Mouse (Mus musculus) cerebellum, postnatal 36 days (tissue): ENCODE data around the gene Pax5.
"Not testable (repeated sequence)": the region's sequence is repeated elsewhere in the genome, so short reads cannot be mapped to it uniquely, and the experiment has no call there.

Source experiments
- DNase-seq, 2 experiments: peaks; one replicate each; pipeline ENCODE4 v3.0.0; 2021 to 2022; ENCODE audit warnings: mixed read lengths in 2 of 2

Gene Pax5

DNA sequence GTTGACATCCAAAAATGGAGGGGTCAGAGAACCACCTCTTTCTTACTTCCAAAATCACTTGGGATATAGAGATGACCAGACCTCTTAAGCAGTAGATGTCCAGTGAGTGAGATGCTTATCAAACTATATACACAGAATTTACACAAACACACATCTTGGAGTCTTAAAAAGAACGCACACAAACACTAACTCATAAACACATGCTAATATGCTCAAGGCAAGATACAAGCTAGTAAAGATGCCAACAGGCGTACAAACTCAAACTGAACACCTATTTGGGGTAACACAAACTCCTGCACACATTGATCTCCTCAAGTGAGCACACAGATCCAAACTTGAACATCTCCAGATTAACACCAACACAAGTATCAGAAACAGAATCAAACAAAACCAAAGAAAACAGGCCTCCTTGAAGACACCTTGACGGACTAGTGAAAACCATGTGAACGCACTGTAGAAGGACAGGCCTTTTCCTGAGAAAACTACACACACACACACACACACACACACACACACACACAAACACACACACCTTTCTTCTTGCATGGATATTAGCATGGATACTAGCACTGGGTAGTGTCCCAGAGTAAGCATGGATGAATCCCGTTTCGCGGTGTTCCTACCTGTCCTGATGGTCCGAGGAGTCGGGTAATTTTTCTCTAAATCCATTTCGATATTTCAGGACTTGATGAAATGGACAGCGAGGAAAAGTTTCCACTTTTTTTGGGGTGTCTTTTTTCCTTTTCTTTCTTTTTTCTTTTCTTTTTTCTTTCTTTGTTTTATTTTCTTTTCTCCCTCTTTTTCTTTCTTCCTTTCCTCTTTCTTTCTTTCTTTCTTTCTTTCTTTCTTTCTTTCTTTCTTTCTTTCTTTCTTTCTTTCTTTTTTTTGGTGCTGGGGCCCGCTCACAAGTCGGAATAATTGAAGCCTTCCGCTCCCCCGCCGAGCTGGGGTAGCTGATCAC is at the start of gene Pax5:
TSS of gene Pax5 (minus strand) at position 748 of the 961 bp plus-strand sequence.
- DNase-seq = no peak

DNA sequence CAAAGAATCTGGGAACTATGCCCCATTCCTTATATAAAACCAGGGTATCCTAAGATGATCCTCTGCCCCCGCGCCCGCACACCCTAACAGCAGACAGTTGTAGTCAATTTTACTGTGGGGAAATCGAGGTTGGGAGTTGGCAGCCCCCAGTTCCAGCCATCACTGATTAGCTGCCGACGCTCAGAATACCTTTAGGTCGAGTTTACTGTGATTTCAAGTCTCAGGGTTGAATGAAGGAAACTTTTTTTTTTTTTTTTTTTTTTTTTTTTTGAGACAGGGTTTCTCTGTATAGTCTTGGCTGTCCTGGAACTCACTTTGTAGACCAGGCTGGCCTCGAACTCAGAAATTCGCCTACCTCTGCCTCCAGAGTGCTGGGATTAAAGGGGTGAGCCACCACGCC is 46.8 kb upstream of the Pax5 start:
- not testable (repeated sequence) for DNase-seq

DNA sequence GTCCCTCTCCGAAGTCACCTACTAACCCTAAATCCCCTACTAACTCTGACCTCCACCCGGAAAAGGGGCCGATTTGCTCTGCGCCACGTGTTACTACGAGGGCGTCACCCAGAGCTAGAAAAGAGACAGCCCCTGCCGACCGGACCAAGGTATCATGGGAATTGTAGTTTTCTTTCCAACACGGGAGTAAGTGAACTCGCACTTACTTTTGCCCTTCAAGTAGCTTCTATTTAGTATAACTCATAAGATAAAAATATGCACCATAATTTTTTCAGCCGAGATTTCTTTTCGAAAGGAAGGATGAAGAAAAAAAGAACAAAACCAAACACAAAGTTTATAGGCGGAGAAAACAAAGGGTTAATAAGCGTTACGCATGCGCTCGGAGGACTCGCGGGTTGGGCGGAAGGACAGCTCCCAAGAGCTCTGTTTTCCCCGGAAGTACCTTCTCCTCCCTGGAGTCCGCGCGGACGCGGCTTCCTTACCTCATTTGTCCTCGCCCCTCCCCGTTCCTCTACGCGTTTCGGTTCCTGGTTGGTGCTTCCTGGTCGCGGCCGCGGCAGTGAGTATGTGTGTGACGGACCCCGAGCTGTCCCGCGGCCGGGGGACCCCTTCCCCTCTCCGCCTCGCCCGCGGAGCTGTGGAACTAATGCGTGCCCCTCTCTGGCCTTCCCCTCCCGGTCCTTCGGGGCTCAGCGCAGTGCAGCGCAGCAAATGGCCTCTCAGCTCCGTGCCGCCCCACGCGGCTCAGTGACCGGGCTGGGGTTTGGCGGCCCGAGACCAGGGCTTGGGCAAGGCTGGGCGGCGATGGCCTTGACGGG is 46.1 kb upstream of the Pax5 start:
- DNase-seq = peak; percentile 86

- DNase-seq = no peak
Measured at GRCm38 (mm10) chr4:44755553-44756133, 45.4 kb upstream of the Pax5 start, which contains the start of gene Zcchc7. Gene Zcchc7 (plus strand): TSS chr4:44755877.

DNA sequence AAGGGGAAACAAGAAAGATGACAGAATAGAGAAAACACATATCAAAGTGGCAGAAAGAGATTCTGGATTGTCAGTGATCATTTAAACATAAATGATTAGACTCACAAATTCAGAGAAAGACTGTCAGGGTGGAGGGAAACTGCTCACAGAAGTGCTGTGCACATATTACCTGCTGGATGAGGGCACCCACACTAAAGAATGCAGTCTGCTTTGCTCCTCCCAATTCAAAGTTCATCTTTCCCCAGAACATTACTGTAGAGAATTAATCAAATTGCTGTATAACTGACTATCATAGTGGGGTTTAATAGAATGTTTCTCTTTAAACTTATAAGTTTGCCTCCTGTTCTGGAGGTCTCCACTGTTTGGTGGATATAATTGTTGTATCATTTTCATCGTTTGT is 30.2 kb upstream of the Pax5 start:
- no peak for DNase-seq

- DNase-seq = no peak
Measured at GRCm38 (mm10) chr4:44721237-44721636, 10.9 kb upstream of the Pax5 start.

DNA sequence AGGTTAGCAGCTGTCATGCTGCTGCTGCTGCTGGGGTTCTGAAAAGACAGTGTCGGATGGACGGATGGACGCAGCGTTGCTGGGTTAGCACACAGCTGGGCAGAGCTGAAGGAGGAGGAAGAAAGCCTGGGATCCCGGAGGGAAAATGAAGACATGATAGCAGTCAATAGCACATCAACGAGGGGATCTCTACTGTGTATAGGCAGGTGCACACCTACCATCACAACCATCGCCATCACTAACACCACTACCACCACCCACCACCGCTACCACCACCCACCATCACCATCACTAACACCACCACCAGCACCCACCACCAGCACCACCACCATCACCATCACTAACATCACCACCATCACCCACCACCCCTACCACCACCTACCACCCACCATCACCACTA is 9.8 kb upstream of the Pax5 start:
- DNase-seq = no peak

- DNase-seq = no peak
Measured at GRCm38 (mm10) chr4:44717676-44718075, 7.4 kb upstream of the Pax5 start.

- no peak for DNase-seq
Measured at GRCm38 (mm10) chr4:44716391-44716790, 6.1 kb upstream of the Pax5 start.

- no peak for DNase-seq
Measured at GRCm38 (mm10) chr4:44715621-44716160, 5.4 kb upstream of the Pax5 start.

DNA sequence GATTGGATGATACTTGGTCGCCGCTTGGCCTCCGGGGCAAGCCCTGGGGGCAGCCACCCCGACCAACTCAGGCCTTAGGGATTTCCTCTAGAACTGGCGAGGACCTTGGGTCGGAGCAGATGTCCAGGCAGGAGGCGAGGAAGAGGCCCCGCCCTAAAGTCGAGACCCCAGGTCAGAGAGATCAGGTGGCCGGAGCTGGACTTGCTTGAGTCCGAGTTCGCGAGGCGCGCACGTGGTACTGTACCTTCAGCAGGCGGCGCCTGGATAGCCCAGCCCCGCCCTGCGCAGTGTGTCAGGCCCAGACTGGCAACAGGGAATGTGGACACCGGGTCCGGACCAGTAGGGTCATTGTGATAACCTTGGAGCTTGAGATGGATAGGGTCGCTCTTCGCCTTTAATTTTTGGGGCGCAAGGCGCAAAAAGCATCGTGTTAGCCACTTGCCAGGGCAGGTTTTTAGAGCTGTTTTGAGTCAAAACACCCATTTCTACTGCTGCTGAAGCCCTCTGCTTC is 3.9 kb upstream of the Pax5 start:
- DNase-seq = no peak

- no peak for DNase-seq
Measured at GRCm38 (mm10) chr4:44713554-44714051, 3.3 kb upstream of the Pax5 start.

DNA sequence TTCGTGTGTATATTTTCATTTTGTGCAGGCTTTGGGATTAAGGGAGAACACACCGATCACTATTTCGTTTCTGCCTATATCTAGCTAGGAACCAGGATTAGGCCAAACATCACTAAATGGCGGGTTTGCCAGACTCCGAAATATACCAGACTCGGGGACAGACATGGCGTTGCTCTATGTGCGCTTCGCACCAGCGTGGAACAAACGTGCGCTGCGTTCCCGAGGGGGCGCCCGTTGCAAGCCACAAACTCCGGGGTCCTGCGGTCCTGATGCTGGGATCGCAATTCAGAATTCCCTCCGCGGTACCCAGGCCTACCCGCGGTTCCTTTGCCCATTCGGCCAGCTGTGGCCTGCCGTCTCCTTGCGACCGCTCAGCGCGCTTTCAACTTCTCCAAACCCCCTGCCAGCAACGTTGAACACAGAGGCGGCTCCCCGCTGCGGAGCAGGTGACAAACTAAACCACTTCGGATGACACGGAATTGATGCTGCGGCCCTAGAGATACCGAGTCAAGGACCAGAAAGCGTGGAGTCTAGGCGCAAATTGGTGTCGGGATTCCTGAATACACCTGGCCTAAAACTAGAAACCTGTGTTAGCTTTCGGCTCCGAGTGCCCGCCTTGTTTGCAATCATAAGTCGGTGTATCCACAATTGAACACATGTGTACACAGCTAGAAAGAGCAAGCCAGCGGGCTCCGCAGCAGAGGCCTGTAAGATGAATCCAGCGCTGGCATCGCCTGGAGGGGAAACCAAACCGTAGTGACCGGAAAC is 2.7 kb upstream of the Pax5 start:
- peak in 1 of 2 experiments; percentile 19 for DNase-seq

- peak in 1 of 2 experiments; percentile 11 for DNase-seq
Measured at GRCm38 (mm10) chr4:44712051-44712700, 1.9 kb upstream of the Pax5 start.

DNA sequence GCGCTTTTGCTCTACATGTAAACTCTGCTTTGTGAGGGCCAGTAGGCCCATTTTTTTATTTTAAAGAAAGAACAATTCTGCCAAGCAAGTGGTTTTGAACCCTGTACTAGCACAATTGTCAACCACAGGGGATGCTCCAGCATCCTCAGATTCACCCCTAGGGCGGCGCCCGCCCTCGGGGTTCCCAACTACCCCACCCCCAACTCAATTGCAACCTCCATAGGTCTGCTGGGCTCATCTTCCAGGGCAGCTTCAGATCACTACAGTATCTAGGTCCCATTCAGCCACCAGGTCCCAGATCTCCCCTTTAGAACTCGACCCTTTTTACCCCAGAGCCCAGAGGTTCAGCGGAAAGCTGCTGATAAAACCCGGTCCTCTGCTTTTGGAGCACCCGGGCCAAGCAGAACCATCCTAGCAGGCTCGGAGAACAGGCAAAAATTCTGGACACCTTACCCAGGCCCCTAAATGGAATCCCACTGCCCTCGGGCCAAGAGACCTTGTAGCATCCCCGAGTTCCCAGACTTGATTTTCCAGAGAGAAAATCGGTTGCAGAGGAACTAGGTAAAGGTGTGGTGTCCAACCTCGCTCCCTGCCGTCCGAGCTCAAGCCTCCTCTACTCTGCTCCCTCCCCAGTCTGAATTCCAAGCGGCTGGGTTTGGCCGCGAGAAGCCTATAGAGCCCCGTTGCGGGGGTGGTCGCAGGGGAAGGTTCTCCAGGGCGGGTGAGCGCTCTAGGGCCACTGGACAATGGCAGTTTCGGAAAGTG is 1.0 kb upstream of the Pax5 start:
- DNase-seq = no peak

GRCm38 (mm10) chr4:44710701-44711097 is 412 bp upstream of the Pax5 start:
- no peak for DNase-seq

DNA sequence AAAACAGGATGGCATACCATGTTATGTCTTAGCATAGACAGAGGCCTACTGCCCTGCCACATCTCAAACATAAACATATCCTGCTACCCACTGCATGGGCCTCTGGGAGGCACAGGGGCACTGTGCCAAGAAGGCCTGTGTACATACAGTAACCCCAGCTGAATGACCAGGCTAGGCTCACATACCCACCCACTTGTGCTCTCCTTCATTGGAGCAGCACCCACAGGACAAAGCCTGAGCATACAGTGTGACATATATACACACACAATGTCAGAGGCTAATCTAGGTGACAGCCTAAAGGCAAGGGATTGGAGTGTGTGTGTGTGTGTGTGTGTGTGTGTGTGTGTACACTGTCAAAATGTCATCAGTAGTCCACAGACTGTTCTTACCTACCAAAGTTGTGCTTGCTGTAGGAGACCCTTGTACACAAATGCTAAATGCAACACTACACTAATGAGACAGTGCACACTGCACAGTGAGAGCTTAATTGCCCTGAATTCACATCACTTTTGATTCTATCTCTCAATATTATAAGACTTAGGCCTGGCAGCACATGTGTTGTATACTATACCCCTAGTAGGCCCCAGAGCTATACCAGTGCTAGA is 1.1 kb downstream of the Pax5 start:
- DNase-seq = no peak

DNA sequence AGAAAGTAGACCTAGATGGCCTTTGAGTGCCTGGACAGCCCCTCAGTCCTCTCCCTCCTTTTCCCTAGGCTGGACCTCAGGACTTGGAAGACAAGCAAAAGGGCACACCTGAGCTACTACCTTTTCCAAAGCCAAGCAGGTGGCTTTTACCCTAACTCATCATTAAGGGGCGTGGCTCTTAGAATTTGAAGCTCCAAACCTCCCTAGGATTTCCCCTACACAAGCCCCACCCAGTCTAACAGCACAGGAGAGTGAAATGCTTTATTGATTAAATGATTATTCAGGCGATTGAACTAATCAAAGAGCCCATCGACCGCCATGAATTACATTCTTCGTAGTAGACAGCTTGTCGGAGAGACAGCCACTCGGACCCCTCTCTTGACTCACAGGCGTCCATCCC is 2.0 kb downstream of the Pax5 start:
- no peak for DNase-seq

- no peak for DNase-seq
Measured at GRCm38 (mm10) chr4:44706865-44707264, 3.4 kb downstream of the Pax5 start.

- DNase-seq = no peak
Measured at GRCm38 (mm10) chr4:44705967-44706366, 4.3 kb downstream of the Pax5 start.
